Comparison of ENCODE assay signal across 12 mouse cellular contexts in the genomic region with DNA sequence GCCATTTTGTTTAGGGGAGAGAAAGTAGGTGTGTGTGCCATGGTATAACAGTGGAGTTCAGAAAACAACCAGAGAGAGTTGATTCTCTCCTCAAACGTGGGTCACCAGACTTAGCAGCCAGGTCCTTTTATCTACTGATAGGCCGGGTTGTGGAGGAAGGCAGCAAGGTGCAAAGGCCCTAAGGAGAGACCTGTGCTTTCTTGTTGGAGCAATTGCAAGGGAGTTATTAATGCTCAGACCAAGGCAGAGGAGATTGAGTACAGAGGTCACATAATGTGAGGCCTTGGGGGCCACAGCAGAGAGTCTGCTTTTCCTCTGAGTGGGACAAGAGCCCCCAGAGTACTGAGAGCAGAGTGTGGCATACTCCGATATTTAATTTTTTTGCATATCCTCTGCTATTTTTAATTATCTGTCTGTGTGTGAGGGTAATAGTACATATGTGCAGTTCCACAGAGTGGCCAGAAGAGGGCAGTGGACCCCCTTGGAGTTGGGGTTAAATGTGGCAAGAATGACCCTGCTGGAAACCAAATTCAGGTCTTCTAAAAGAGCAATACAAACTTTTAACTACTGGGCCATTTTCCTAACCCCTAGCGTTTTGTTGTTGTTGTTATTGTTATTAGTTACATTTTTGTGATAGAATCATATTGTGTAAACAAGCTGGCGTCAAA. TPM values are rescaled to one million over a fixed set of nuclear protein-coding genes. Genes with fewer than 3 reads are reported as not detected.
DNase-seq lines count a peak whose midpoint lies in the region; TF ChIP-seq lines count a peak whose summit lies in the region.
"Had no signal": no experiment of that assay in that cellular context is flagged by ENCODE, and none has a peak within 500 bp of the region (broad histone marks: within the 10 kb centered on the region; RNA-seq: fewer than 3 reads in every experiment).

No protein-coding gene starts in this region.

- peak; percentile 52 for TF ChIP-seq CTCF in lung, adult 2 months (IDR thresholded peaks at IDR 0.05; ENCODE audit: insufficient read depth, low read length)
- TF ChIP-seq CTCF in brain, embryonic 14.5 days (IDR thresholded peaks at IDR 0.05; ENCODE audit: borderline replicate concordance, extremely low read depth, insufficient read depth, insufficient read length), result peak; percentile 60; the same call in 1 of the 2 replicates

- peak; percentile 59 for DNase-seq in adrenal gland, postnatal 14 days
- DNase-seq in adrenal gland, adult 2 months, result no peak
- no peak for DNase-seq in lung, adult 2 months
- no peak for DNase-seq in lung, postnatal 36 days
- no peak for DNase-seq in brain, embryonic 14.5 days (ENCODE audit: low read depth)
- DNase-seq in retina, embryonic 14.5 days (ENCODE audit: low spot score), result peak; percentile 49
- DNase-seq in right cerebral cortex, postnatal 14 days, result no peak
- DNase-seq in left cerebral cortex, adult 9 months (ENCODE audit: low spot score in 2 of 2), result no peak
- DNase-seq: midbrain, embryonic 14.5 days; right cerebral cortex, postnatal 25 days had no signal

- TF ChIP-seq POLR2A in lung, adult 2 months (IDR thresholded peaks at IDR 0.05; ENCODE audit: borderline replicate concordance, extremely low read depth, low read depth, low read length), result no peak
- TF ChIP-seq POLR2A in brain, embryonic 14.5 days (IDR thresholded peaks at IDR 0.05; ENCODE audit: borderline replicate concordance, extremely low read depth, insufficient read depth, insufficient read length, poor library complexity, severe bottlenecking), result no peak

- no peaks in the 10 kb centered on the region for H3K4me1 ChIP-seq in lung, adult 2 months (ENCODE audit: control insufficient read depth, insufficient read depth, low read length)
- H3K4me1 ChIP-seq: embryonic facial prominence, embryonic 13.5 days; hindbrain, embryonic 12.5 days had no signal

- no peak overlapping the region for H3K4me3 ChIP-seq in lung, adult 2 months (replicated peaks; ENCODE audit: extremely low read depth, low read depth, low read length)
- H3K4me3 ChIP-seq: embryonic facial prominence, embryonic 13.5 days; hindbrain, embryonic 12.5 days had no signal

- WGBS in lung, adult 2 months, result 66% methylated on average over 5 of the region's 5 CpGs

RNA-seq across cellular contexts. Expression of gene Tm9sf3, which starts 27.3 kb away (rescaled TPM):
- total RNA-seq in adrenal gland, postnatal 14 days (2021), result 155 and 156 TPM in 2 replicates
- 100 to 1,000 TPM; 144 to 171 TPM for total RNA-seq in adrenal gland, adult 2 months (2021)
- polyA plus RNA-seq in adrenal gland, adult 2 months (2012; rRNA removed), result 23.2 and 29.6 TPM in 2 replicates
- 41.6 and 65.4 TPM in 2 replicates for polyA plus RNA-seq in lung, adult 2 months (2012; rRNA removed)
- 95.4 and 105 TPM in 2 replicates for polyA plus RNA-seq in brain, embryonic 14.5 days (2012; rRNA removed)

Comparison
In these comparisons a context has a peak if more than half of its experiments do, and no peak if none do; other contexts are left out.
1. DNase-seq: peak in adrenal gland, postnatal 14 days (single experiment) and retina, embryonic 14.5 days (single experiment); none in adrenal gland, adult 2 months (single experiment), lung, adult 2 months (single experiment), lung, postnatal 36 days (single experiment), brain, embryonic 14.5 days (single experiment), right cerebral cortex, postnatal 14 days (single experiment) and left cerebral cortex, adult 9 months (0 of 2).